Mouse (Mus musculus): ENCODE data around the gene Adgrl1. TPM values are rescaled to one million over a fixed set of nuclear protein-coding genes. Genes with fewer than 3 reads are reported as not detected.

The Adgrl1 gene
- polyA plus RNA-seq (2012; rRNA removed) = 37.4 and 40.7 TPM in 2 replicates

DNA sequence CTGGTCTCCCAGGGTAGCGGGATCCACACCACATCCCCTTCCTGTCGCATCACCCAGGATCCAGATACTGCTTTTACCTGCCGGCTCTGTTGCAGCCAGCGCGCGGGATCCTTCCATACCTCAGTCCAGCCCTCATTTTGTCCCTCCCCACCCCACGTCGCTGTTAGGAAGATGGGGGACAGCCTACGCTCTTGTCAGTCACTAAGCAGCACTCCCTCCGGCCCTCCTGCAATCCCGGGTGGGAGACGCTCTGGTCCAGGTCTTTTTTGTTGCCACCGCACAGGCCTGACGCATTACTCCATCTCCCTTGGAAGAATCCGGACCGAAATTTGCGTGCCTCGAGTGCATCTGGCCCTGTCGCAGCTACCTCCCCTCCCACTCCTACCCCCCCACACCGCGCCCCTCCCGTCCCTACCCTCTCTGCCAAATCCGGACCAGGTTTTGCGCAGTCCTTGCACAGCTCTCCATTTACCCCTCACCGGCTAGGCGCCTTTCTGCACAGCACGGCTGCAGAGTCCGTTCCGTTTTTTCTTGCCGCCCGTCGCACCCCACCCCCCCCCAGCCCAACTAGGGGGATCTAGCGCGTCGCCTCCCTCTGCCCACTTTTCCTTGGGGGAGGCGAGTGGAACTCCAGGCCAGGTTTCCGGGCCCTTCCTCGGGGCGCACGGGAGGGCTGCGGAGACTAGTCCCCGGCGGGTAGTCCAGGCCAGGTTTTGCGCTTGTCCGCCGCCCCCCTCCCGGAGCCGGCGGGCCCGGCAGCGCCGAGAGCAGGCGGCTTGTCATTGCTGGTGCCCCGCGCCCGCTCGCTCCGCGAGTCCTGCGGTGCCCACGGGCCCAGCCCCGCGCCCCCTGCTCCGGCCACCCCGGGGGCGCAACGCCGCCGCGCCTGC, at the start of gene Adgrl1:
Gene Adgrl1, plus strand, starts transcription at position 743 of the 890 bp plus-strand sequence.

DNA sequence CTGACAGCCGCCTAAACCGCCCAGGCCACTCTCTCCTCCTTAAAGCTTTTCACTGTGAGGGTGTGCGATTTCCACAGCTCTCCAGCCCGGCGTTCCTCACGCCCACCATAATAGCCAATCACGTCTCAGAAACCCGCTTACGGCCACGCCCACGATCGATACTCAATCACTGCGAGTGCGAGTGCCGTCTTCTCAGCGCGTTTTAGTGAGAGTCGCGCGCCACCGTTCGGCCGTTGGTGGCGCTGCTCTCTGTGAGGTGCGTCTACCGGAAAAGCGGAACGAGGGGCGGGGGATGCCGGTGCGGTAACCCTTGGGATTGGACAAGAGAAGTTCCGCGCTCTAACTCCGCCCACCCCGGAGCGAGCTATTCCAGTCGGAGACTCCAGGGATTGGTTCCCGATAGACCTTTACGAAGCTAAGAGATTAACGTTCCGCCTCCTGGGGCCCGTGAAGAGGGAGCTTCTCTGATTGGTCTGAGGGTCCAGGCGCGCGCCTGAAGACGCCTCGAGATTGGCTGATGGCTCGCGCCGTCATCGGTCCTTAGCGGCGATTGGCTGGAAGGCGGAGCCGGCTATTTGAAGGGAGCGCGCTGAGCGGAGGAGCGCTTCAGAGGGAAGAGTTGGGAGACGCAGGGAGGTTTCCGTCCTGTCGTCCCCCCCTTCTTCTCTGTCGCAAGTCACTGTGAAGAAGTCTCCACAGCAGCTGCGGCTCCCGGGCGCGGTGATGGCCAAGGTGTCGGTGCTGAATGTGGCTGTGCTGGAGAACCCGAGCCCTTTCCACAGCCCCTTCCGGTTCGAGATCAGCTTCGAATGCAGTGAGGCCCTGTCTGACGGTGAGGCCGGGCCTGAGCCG, 55.4 kb downstream of the Adgrl1 start, which contains the start of the genes Gm10644 and Asf1b:
Gene Gm10644, minus strand, starts transcription at position 100 of the 852 bp plus-strand sequence.
Gene Asf1b, plus strand, starts transcription at position 402 of the 852 bp plus-strand sequence.

DNA sequence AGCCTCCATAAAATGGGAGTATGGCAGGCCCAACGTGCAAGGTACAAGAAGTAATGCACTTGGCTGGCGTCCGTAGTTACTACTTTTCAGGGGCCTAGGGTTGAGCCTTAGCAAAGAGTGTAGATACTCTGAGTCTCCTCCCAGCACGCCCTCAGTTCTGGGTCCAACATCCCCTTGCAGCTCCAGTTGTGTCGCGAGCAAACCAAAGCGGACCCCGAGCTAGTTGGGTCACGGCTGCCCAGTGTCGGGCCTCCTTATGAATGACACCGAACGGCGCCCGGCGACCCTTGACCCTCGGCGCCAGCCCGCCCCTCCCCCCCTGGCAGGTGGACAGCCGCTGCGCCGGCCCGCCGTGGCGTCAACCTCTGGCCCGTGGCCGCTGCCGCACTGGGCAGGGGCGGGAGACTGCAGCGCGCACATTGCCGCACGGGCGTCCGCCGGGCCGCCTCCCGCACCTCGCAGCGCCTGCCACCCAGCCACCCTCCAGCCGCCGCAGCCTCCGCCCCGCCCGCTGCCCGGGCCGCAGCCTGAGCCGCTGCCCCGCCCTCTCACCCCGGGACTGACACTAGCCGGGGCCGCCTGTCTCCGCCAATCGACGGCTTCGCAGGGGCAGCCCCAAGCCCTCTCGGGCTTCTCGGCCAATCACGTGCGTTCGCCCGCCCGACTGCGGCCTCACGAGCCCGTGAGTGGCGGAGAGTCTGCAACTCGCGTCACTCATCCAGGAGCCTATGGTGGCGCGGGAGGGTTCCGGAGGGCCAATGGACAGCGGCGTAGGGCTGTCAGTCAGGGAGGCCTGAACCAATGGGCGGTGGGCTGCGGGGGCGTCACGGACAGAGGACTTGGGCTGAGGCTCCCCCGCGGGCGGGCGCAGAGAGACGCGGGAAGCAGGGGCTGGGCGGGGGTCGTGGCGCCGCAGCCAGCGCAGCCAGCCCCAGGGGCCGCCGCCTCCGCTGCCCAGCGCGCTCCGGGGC, 72.5 kb downstream of the Adgrl1 start, which contains the start of gene Prkaca:
Gene Prkaca, plus strand, starts transcription at position 844 of the 971 bp plus-strand sequence.

Other genes with a start within 250 kb of the Adgrl1 start
- 96.8 and 104 TPM in 2 replicates for gene Gipc1, start 247.4 kb upstream of the Adgrl1 start, polyA plus RNA-seq (2012; rRNA removed)
- gene Ptger1, start 233.4 kb upstream of the Adgrl1 start, polyA plus RNA-seq (2012; rRNA removed) = 18.4 and 21.8 TPM in 2 replicates
- 114 and 122 TPM in 2 replicates for gene Pkn1, start 200.9 kb upstream of the Adgrl1 start, polyA plus RNA-seq (2012; rRNA removed)
- gene Ddx39, start 184.9 kb upstream of the Adgrl1 start, polyA plus RNA-seq (2012; rRNA removed) = 42.3 and 45.4 TPM in 2 replicates
- 69.7 and 76.2 TPM in 2 replicates for gene Adgre5, start 158.8 kb upstream of the Adgrl1 start, polyA plus RNA-seq (2012; rRNA removed)
- 0.50 and 0.92 TPM in 2 replicates for gene Gm10644, start 55.1 kb downstream of the Adgrl1 start, polyA plus RNA-seq (2012; rRNA removed)
- 23.6 and 30.4 TPM in 2 replicates for gene Asf1b, start 55.4 kb downstream of the Adgrl1 start, polyA plus RNA-seq (2012; rRNA removed)
- 58.4 and 58.7 TPM in 2 replicates for gene Prkaca, start 72.9 kb downstream of the Adgrl1 start, polyA plus RNA-seq (2012; rRNA removed)
- gene Samd1, start 97.6 kb downstream of the Adgrl1 start, polyA plus RNA-seq (2012; rRNA removed) = 40.8 and 46.4 TPM in 2 replicates
- gene 1700067K01Rik, start 101.4 kb downstream of the Adgrl1 start, polyA plus RNA-seq (2012; rRNA removed) = 0.08 and 0.22 TPM in 2 replicates
- gene 2210011C24Rik, start 112.1 kb downstream of the Adgrl1 start, polyA plus RNA-seq (2012; rRNA removed) = 19.5 and 23.1 TPM in 2 replicates
- 0.09 TPM in 1 of 2 replicates, not detected in the other for gene Palm3, start 121.4 kb downstream of the Adgrl1 start, polyA plus RNA-seq (2012; rRNA removed)
- 2.8 and 3.3 TPM in 2 replicates for gene Il27ra, start 142.5 kb downstream of the Adgrl1 start, polyA plus RNA-seq (2012; rRNA removed)
- gene Rln3, start 144.9 kb downstream of the Adgrl1 start, polyA plus RNA-seq (2012; rRNA removed) = 0.50 TPM in 1 of 2 replicates, not detected in the other
- 0.44 and 0.49 TPM in 2 replicates for gene Gm10643, start 165.0 kb downstream of the Adgrl1 start, polyA plus RNA-seq (2012; rRNA removed)
- 36.9 and 44.9 TPM in 2 replicates for gene Rfx1, start 166.7 kb downstream of the Adgrl1 start, polyA plus RNA-seq (2012; rRNA removed)
- 69.0 and 79.6 TPM in 2 replicates for gene Dcaf15, start 204.7 kb downstream of the Adgrl1 start, polyA plus RNA-seq (2012; rRNA removed)
- 2.7 and 3.7 TPM in 2 replicates for gene Podnl1, start 225.9 kb downstream of the Adgrl1 start, polyA plus RNA-seq (2012; rRNA removed)
- gene Cc2d1a, start 247.8 kb downstream of the Adgrl1 start, polyA plus RNA-seq (2012; rRNA removed) = 52.7 and 53.1 TPM in 2 replicates
- gene 4930432K21Rik, start 247.9 kb downstream of the Adgrl1 start, polyA plus RNA-seq (2012; rRNA removed) = 0.84 and 0.97 TPM in 2 replicates

All from colon, adult 2 months (tissue).